9 mouse cellular contexts compared by ENCODE assay signal in genomic region chr19:56808771-56809170, GRCm38 (mm10). TPM values are rescaled to one million over a fixed set of nuclear protein-coding genes. Genes with fewer than 3 reads are reported as not detected.
A peak's percentile ranks its signal among the peaks of the same experiment; 100 is the strongest.
DNase-seq lines count a peak whose midpoint lies in the region; ATAC-seq and TF ChIP-seq lines count a peak whose summit lies in the region.
"Had no signal": no experiment of that assay in that cellular context is flagged by ENCODE, and none has a peak within 500 bp of the region (broad histone marks: within the 10 kb centered on the region; RNA-seq: fewer than 3 reads in every experiment).

No protein-coding gene starts in this region.

- H3K9me3 ChIP-seq in forebrain, embryonic 11.5 days (ENCODE audit: control insufficient read depth, low read length): no peaks in the 10 kb centered on the region
- no peaks in the 10 kb centered on the region for H3K9me3 ChIP-seq in forebrain, embryonic 13.5 days (replicated peaks)
- no peaks in the 10 kb centered on the region for H3K9me3 ChIP-seq in limb, embryonic 10.5 days (replicated peaks)

- no peaks in the 10 kb centered on the region for H3K36me3 ChIP-seq in forebrain, embryonic 11.5 days (ENCODE audit: control insufficient read depth, insufficient read depth, low read length)
- H3K36me3 ChIP-seq in forebrain, embryonic 13.5 days (ENCODE audit: poor library complexity, severe bottlenecking): peaks cover 59% of the 10 kb centered on the region
- peaks cover 70% of the 10 kb centered on the region for H3K36me3 ChIP-seq in limb, embryonic 10.5 days

- no peaks in the 10 kb centered on the region for H3K27me3 ChIP-seq in forebrain, embryonic 11.5 days (ENCODE audit: control insufficient read depth, insufficient read depth, low read length)
- H3K27me3 ChIP-seq in forebrain, embryonic 13.5 days: no peaks in the 10 kb centered on the region
- no peaks in the 10 kb centered on the region for H3K27me3 ChIP-seq in limb, embryonic 10.5 days (ENCODE audit: low read depth, poor library complexity, severe bottlenecking)

- no peak overlapping the region for H3K9ac ChIP-seq in forebrain, embryonic 11.5 days (ENCODE audit: low read length)
- H3K9ac ChIP-seq in forebrain, embryonic 13.5 days: no peak overlapping the region

- peak; percentile 27; the same call in 1 of the 2 replicates for TF ChIP-seq CTCF in lung, adult 2 months (IDR thresholded peaks at IDR 0.05; ENCODE audit: insufficient read depth, low read length)

- H3K4me3 ChIP-seq in forebrain, embryonic 11.5 days (ENCODE audit: low read depth, low read length): no peak overlapping the region
- no peak overlapping the region for H3K4me3 ChIP-seq in forebrain, embryonic 13.5 days
- no peak overlapping the region for H3K4me3 ChIP-seq in lung, adult 2 months (replicated peaks; ENCODE audit: extremely low read depth, low read depth, low read length)
- no peak overlapping the region for H3K4me3 ChIP-seq in limb, embryonic 10.5 days

- DNase-seq in forebrain, embryonic 11.5 days (ENCODE audit: low spot score): peak; percentile 51
- no peak for DNase-seq in lung, adult 2 months
- DNase-seq in lung, postnatal 25 days (ENCODE audit: low spot score): no peak
- DNase-seq in Muller cell, postnatal 12 days (ENCODE audit: inconsistent ontology term): peak; percentile 69
- DNase-seq in limb, embryonic 10.5 days (ENCODE audit: low spot score): peak; percentile 43
- DNase-seq in heart, adult 9 months (ENCODE audit: low spot score in 2 of 2): no peak
- no peak for DNase-seq in urinary bladder, postnatal 4 days (ENCODE audit: low spot score in 2 of 2)
- DNase-seq: kidney, adult 9 months had no signal

- no peak for ATAC-seq in forebrain, embryonic 11.5 days (replicated peaks; ENCODE audit: low FRiP score)
- ATAC-seq in forebrain, embryonic 13.5 days: no peak

- H3K27ac ChIP-seq in forebrain, embryonic 11.5 days (ENCODE audit: low read depth, low read length): no peak overlapping the region
- no peak overlapping the region for H3K27ac ChIP-seq in forebrain, embryonic 13.5 days
- H3K27ac ChIP-seq in limb, embryonic 10.5 days: no peak overlapping the region

- 63% methylated on average over 5 of the region's 5 CpGs for WGBS in forebrain, embryonic 11.5 days
- WGBS in forebrain, embryonic 13.5 days: 63% methylated on average over 5 of the region's 5 CpGs
- WGBS in lung, adult 2 months: 54% methylated on average over 5 of the region's 5 CpGs
- WGBS in limb, embryonic 10.5 days: 67% methylated on average over 5 of the region's 5 CpGs

- no peak overlapping the region for H3K4me2 ChIP-seq in forebrain, embryonic 11.5 days (ENCODE audit: low read depth, low read length, severe bottlenecking)
- no peak overlapping the region for H3K4me2 ChIP-seq in forebrain, embryonic 13.5 days

- no peak for TF ChIP-seq POLR2A in lung, adult 2 months (IDR thresholded peaks at IDR 0.05; ENCODE audit: borderline replicate concordance, extremely low read depth, low read depth, low read length)

- 0 out of 2 replicates have a peak, but pooled peaks cover 3% of the 10 kb centered on the region for H3K4me1 ChIP-seq in forebrain, embryonic 11.5 days (replicated peaks; ENCODE audit: control insufficient read depth, insufficient read depth, low read length)
- H3K4me1 ChIP-seq in forebrain, embryonic 13.5 days: no peaks in the 10 kb centered on the region
- H3K4me1 ChIP-seq in lung, adult 2 months (ENCODE audit: control insufficient read depth, insufficient read depth, low read length): no peaks in the 10 kb centered on the region; the same call in 1 of the 2 replicates
- H3K4me1 ChIP-seq in limb, embryonic 10.5 days: no peaks in the 10 kb centered on the region

RNA-seq across cellular contexts. Expression of gene Ccdc186, which starts 13.2 kb away (rescaled TPM):
- 17.7 and 20.1 TPM in 2 replicates for polyA plus RNA-seq in forebrain, embryonic 11.5 days (2014; fragmentation: Nextera tagmentation; extraction: Ambion mirVana)
- polyA plus RNA-seq in forebrain, embryonic 13.5 days (2015; fragmentation: Nextera tagmentation; extraction: Ambion mirVana): 25.1 and 26.4 TPM in 2 replicates
- polyA plus RNA-seq in lung, adult 2 months (2012; rRNA removed): 5.6 and 7.5 TPM in 2 replicates
- 11.5 and 15.9 TPM in 2 replicates for polyA plus RNA-seq in limb, embryonic 10.5 days (2016; fragmentation: Nextera tagmentation; extraction: Ambion mirVana)

RNA-seq across cellular contexts. Expression of gene Tdrd1, which starts 17.2 kb away (rescaled TPM):
- 0.43 and 0.45 TPM in 2 replicates for polyA plus RNA-seq in forebrain, embryonic 11.5 days (2014; fragmentation: Nextera tagmentation; extraction: Ambion mirVana)
- polyA plus RNA-seq in forebrain, embryonic 13.5 days (2015; fragmentation: Nextera tagmentation; extraction: Ambion mirVana): 0.19 and 0.31 TPM in 2 replicates
- 0.04 TPM in 1 of 2 replicates, not detected in the other for polyA plus RNA-seq in lung, adult 2 months (2012; rRNA removed)
- polyA plus RNA-seq in limb, embryonic 10.5 days (2016; fragmentation: Nextera tagmentation; extraction: Ambion mirVana): 0.84 and 0.98 TPM in 2 replicates

Comparison
In these comparisons a context has a peak if more than half of its experiments do, and no peak if none do; other contexts are left out.
1. DNase-seq: peak in forebrain, embryonic 11.5 days (single experiment), Muller cell, postnatal 12 days (single experiment) and limb, embryonic 10.5 days (single experiment); none in lung, adult 2 months (single experiment), lung, postnatal 25 days (single experiment), heart, adult 9 months (0 of 2) and urinary bladder, postnatal 4 days (0 of 2).